Mouse (Mus musculus): ENCODE results near the gene Nckap5. TPM values are rescaled to one million over a fixed set of nuclear protein-coding genes. Genes with fewer than 3 reads are reported as not detected.

Gene Nckap5
- polyA plus RNA-seq, 1 experiment from 2014 or later = 35.6 TPM

GRCm38 (mm10) chr1:126168579-126168978 is 662.0 kb downstream of the Nckap5 start:
- no peaks in the 10 kb centered on the region for H3K36me3 ChIP-seq
- no peak overlapping the region for H3K27ac ChIP-seq (replicated peaks)
- H3K4me1 ChIP-seq = peaks cover 22% of the 10 kb centered on the region
- H3K27me3 ChIP-seq (ENCODE audit: low read depth, poor library complexity, severe bottlenecking) = no peaks in the 10 kb centered on the region
- H3K9me3 ChIP-seq (replicated peaks) = no peaks in the 10 kb centered on the region
- 64% methylated on average over 1 of the region's 1 CpGs for WGBS
- no peak overlapping the region for H3K4me3 ChIP-seq
- DNase-seq (ENCODE audit: low spot score) = no peak

GRCm38 (mm10) chr1:126168131-126168530 is 662.5 kb downstream of the Nckap5 start:
- WGBS = 32% methylated on average over 2 of the region's 2 CpGs
- H3K4me1 ChIP-seq = peaks cover 22% of the 10 kb centered on the region
- no peak for DNase-seq (ENCODE audit: low spot score)
- H3K36me3 ChIP-seq = no peaks in the 10 kb centered on the region
- no peak overlapping the region for H3K4me3 ChIP-seq
- no peaks in the 10 kb centered on the region for H3K9me3 ChIP-seq (replicated peaks)
- H3K27ac ChIP-seq (replicated peaks) = peak overlapping the region; percentile 23; the same call in 1 of the 2 replicates
- H3K27me3 ChIP-seq (ENCODE audit: low read depth, poor library complexity, severe bottlenecking) = no peaks in the 10 kb centered on the region

GRCm38 (mm10) chr1:126167546-126167945 is 663.1 kb downstream of the Nckap5 start:
- no peak overlapping the region for H3K4me3 ChIP-seq
- H3K27ac ChIP-seq (replicated peaks) = peak overlapping the region; percentile 46; the same call in 1 of the 2 replicates
- H3K27me3 ChIP-seq (ENCODE audit: low read depth, poor library complexity, severe bottlenecking) = no peaks in the 10 kb centered on the region
- no peaks in the 10 kb centered on the region for H3K36me3 ChIP-seq
- no peaks in the 10 kb centered on the region for H3K9me3 ChIP-seq (replicated peaks)
- DNase-seq (ENCODE audit: low spot score) = no peak
- H3K4me1 ChIP-seq = peaks cover 22% of the 10 kb centered on the region
- WGBS = 69% methylated on average over 7 of the region's 7 CpGs

GRCm38 (mm10) chr1:126159287-126159686 is 671.3 kb downstream of the Nckap5 start:
- Histone ChIP-seq H3K4me1 (no peaks in the 10 kb centered on the region), H3K27me3 (ENCODE audit: low read depth, poor library complexity, severe bottlenecking) (no peaks in the 10 kb centered on the region), H3K27ac (replicated peaks) (no peak overlapping the region), H3K9me3 (replicated peaks) (no peaks in the 10 kb centered on the region), H3K36me3 (no peaks in the 10 kb centered on the region), H3K4me3 (no peak overlapping the region)
- no peak for DNase-seq (ENCODE audit: low spot score)
- WGBS = 86% methylated on average over 6 of the region's 6 CpGs

- 68% methylated on average over 5 of the region's 5 CpGs for WGBS
- no peak overlapping the region for H3K27ac ChIP-seq (replicated peaks)
- H3K9me3 ChIP-seq (replicated peaks) = no peaks in the 10 kb centered on the region
- H3K27me3 ChIP-seq (ENCODE audit: low read depth, poor library complexity, severe bottlenecking) = no peaks in the 10 kb centered on the region
- no peaks in the 10 kb centered on the region for H3K36me3 ChIP-seq
- no peak overlapping the region for H3K4me3 ChIP-seq
- no peak for DNase-seq (ENCODE audit: low spot score)
- H3K4me1 ChIP-seq = no peaks in the 10 kb centered on the region
Measured at GRCm38 (mm10) chr1:126155816-126156215, 674.8 kb downstream of the Nckap5 start.

GRCm38 (mm10) chr1:126153516-126154234 is 676.9 kb downstream of the Nckap5 start:
- 84% methylated on average over 6 of the region's 6 CpGs for WGBS
- 0 out of 2 replicates have a peak, but pooled peaks cover 3% of the 10 kb centered on the region for H3K4me1 ChIP-seq
- no peak for DNase-seq (ENCODE audit: low spot score)
- H3K27me3 ChIP-seq (ENCODE audit: low read depth, poor library complexity, severe bottlenecking) = no peaks in the 10 kb centered on the region
- no peak overlapping the region for H3K4me3 ChIP-seq
- no peaks in the 10 kb centered on the region for H3K36me3 ChIP-seq
- H3K9me3 ChIP-seq (replicated peaks) = no peaks in the 10 kb centered on the region
- no peak overlapping the region for H3K27ac ChIP-seq (replicated peaks)

- DNase-seq (ENCODE audit: low spot score) = no peak
- 82% methylated on average over 6 of the region's 6 CpGs for WGBS
- no peak overlapping the region for H3K4me3 ChIP-seq
Measured at GRCm38 (mm10) chr1:126152217-126152616, 678.4 kb downstream of the Nckap5 start.

GRCm38 (mm10) chr1:126149966-126150365 is 680.6 kb downstream of the Nckap5 start:
- no peaks in the 10 kb centered on the region for H3K36me3 ChIP-seq
- 0 out of 2 replicates have a peak, but pooled peaks cover 3% of the 10 kb centered on the region for H3K4me1 ChIP-seq
- no peak overlapping the region for H3K4me3 ChIP-seq
- no peaks in the 10 kb centered on the region for H3K9me3 ChIP-seq (replicated peaks)
- DNase-seq (ENCODE audit: low spot score) = no peak
- no peaks in the 10 kb centered on the region for H3K27me3 ChIP-seq (ENCODE audit: low read depth, poor library complexity, severe bottlenecking)
- no peak overlapping the region for H3K27ac ChIP-seq (replicated peaks)

More at GRCm38 (mm10) chr1:126152217-126152616, 678.4 kb downstream of the Nckap5 start:
- Histone ChIP-seq H3K9me3 (replicated peaks) (no peaks in the 10 kb centered on the region), H3K27ac (replicated peaks) (no peak overlapping the region), H3K4me1 (0 out of 2 replicates have a peak, but pooled peaks cover 3% of the 10 kb centered on the region), H3K27me3 (ENCODE audit: low read depth, poor library complexity, severe bottlenecking) (no peaks in the 10 kb centered on the region), H3K36me3 (no peaks in the 10 kb centered on the region)

- WGBS = 85% methylated on average over 3 of the region's 3 CpGs
- DNase-seq (ENCODE audit: low spot score) = no peak
- H3K36me3 ChIP-seq = no peaks in the 10 kb centered on the region
Measured at GRCm38 (mm10) chr1:126135717-126136116, 694.9 kb downstream of the Nckap5 start.

GRCm38 (mm10) chr1:126132316-126132715 is 698.3 kb downstream of the Nckap5 start:
- no peaks in the 10 kb centered on the region for H3K36me3 ChIP-seq
- no peaks in the 10 kb centered on the region for H3K4me1 ChIP-seq
- H3K9me3 ChIP-seq (replicated peaks) = no peaks in the 10 kb centered on the region
- no peak for DNase-seq (ENCODE audit: low spot score)
- no peak overlapping the region for H3K4me3 ChIP-seq
- H3K27me3 ChIP-seq (ENCODE audit: low read depth, poor library complexity, severe bottlenecking) = no peaks in the 10 kb centered on the region
- H3K27ac ChIP-seq (replicated peaks) = no peak overlapping the region
- WGBS = 89% methylated on average over 2 of the region's 2 CpGs

More at GRCm38 (mm10) chr1:126135717-126136116, 694.9 kb downstream of the Nckap5 start:
- H3K27me3 ChIP-seq (ENCODE audit: low read depth, poor library complexity, severe bottlenecking) = no peaks in the 10 kb centered on the region
- H3K4me1 ChIP-seq = no peaks in the 10 kb centered on the region
- no peak overlapping the region for H3K4me3 ChIP-seq
- no peak overlapping the region for H3K27ac ChIP-seq (replicated peaks)
- no peaks in the 10 kb centered on the region for H3K9me3 ChIP-seq (replicated peaks)

GRCm38 (mm10) chr1:126129129-126129528 is 701.5 kb downstream of the Nckap5 start:
- no peak overlapping the region for H3K4me3 ChIP-seq

GRCm38 (mm10) chr1:126123111-126123510 is 707.5 kb downstream of the Nckap5 start:
- Histone ChIP-seq H3K4me3 (no peak overlapping the region), H3K36me3 (0 out of 2 replicates have a peak, but pooled peaks cover 6% of the 10 kb centered on the region), H3K9me3 (replicated peaks) (no peaks in the 10 kb centered on the region), H3K27ac (replicated peaks) (no peak overlapping the region), H3K27me3 (ENCODE audit: low read depth, poor library complexity, severe bottlenecking) (no peaks in the 10 kb centered on the region), H3K4me1 (peaks cover 5% of the 10 kb centered on the region; the same call in 1 of the 2 replicates)
- WGBS = 91% methylated on average over 5 of the region's 5 CpGs
- DNase-seq (ENCODE audit: low spot score) = no peak

More at GRCm38 (mm10) chr1:126129129-126129528, 701.5 kb downstream of the Nckap5 start:
- Histone ChIP-seq H3K27me3 (ENCODE audit: low read depth, poor library complexity, severe bottlenecking) (no peaks in the 10 kb centered on the region), H3K27ac (replicated peaks) (no peak overlapping the region), H3K4me1 (no peaks in the 10 kb centered on the region), H3K36me3 (no peaks in the 10 kb centered on the region), H3K9me3 (replicated peaks) (no peaks in the 10 kb centered on the region)
- no peak for DNase-seq (ENCODE audit: low spot score)
- 26% methylated on average over 1 of the region's 1 CpGs for WGBS

GRCm38 (mm10) chr1:126120506-126120905 is 710.1 kb downstream of the Nckap5 start:
- no peak for DNase-seq (ENCODE audit: low spot score)
- WGBS = 56% methylated on average over 8 of the region's 8 CpGs
- no peak overlapping the region for H3K4me3 ChIP-seq
- H3K36me3 ChIP-seq = 0 out of 2 replicates have a peak, but pooled peaks cover 6% of the 10 kb centered on the region
- H3K9me3 ChIP-seq (replicated peaks) = no peaks in the 10 kb centered on the region
- no peaks in the 10 kb centered on the region for H3K27me3 ChIP-seq (ENCODE audit: low read depth, poor library complexity, severe bottlenecking)
- no peak overlapping the region for H3K27ac ChIP-seq (replicated peaks)
- H3K4me1 ChIP-seq = peaks cover 5% of the 10 kb centered on the region; the same call in 1 of the 2 replicates

Measured in midbrain, embryonic 10.5 days (tissue).